Comparison of ENCODE assay signal across 8 mouse cellular contexts in the genomic region with DNA sequence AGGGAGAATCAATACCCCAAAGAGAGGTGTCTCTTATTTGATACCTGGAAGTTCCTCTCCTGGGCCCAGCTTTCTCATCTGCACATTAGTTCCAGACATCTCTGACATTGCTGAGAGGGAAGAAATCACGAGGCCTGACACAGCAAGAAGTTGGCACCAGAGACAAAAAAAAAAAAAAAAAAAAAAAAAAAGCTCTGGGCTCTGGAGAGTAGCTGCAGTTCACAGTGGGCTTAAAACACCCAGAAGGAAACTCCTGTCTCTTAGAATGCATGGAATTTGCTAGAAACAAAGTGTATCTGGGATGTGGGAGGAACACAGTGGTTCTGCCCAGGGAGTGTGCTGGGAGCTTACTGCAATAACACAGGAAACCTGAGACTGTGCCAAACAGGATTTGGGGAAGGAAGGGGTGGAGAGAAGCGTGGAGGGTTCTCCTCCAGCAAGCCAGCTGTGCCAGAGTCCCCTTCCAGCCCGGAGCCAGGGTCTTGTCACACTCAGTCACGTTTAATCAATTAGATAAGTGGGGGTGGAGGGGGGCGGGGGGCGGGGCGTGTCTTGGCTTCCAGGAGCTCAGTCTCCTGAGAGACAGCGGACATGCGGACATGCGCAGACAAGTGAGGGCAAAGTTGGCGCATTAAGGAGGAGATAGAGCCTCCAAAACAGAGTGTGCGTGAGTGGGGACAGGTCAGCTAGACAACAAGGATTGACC.
DNase-seq lines count a peak whose midpoint lies in the region; ATAC-seq lines count a peak whose summit lies in the region.

No protein-coding gene starts in this region.

- H3K4me2 ChIP-seq in intestine, embryonic 14.5 days (ENCODE audit: low read length): peak overlapping the region; percentile 3; the same call in 1 of the 2 replicates
- H3K4me2 ChIP-seq in liver, embryonic 11.5 days: peak overlapping the region; percentile 43

- H3K9ac ChIP-seq in intestine, embryonic 14.5 days (ENCODE audit: low read length): no peak overlapping the region
- no peak overlapping the region for H3K9ac ChIP-seq in liver, embryonic 11.5 days (ENCODE audit: low read depth, low read length)

- 11% methylated on average over 12 of the region's 12 CpGs for WGBS in intestine, embryonic 14.5 days
- 3% methylated on average over 12 of the region's 12 CpGs for WGBS in liver, embryonic 11.5 days

- DNase-seq in layer of hippocampus, adult 9-11 months: peak; percentile 80
- no peak for DNase-seq in layer of hippocampus, postnatal 25 days (ENCODE audit: extremely low spot score in 1 of 2, low spot score in 1 of 2)
- DNase-seq in embryo, embryonic 10.5 days (ENCODE audit: low spot score): peak; percentile 80
- peak; percentile 44 for DNase-seq in gonadal fat pad, adult 2 months (ENCODE audit: low read depth)
- DNase-seq in intestine, embryonic 14.5 days (ENCODE audit: low spot score): peak; percentile 74
- peak; percentile 52 for DNase-seq in liver, embryonic 11.5 days (ENCODE audit: low spot score)
- DNase-seq in neural tube, embryonic 10.5 days (ENCODE audit: extremely low spot score, low spot score): peak; percentile 56
- DNase-seq in spleen, postnatal 10 days (ENCODE audit: low spot score in 2 of 2): no peak

- peak overlapping the region; percentile 24 for H3K27ac ChIP-seq in intestine, embryonic 14.5 days (ENCODE audit: low read depth)
- peak overlapping the region; percentile 70; the same call in 1 of the 2 replicates for H3K27ac ChIP-seq in liver, embryonic 11.5 days (ENCODE audit: low read depth, low read length)

- no peaks in the 10 kb centered on the region for H3K27me3 ChIP-seq in intestine, embryonic 14.5 days (replicated peaks; ENCODE audit: control insufficient read depth, insufficient read depth, low read length)
- H3K27me3 ChIP-seq in liver, embryonic 11.5 days (replicated peaks; ENCODE audit: control insufficient read depth, insufficient read depth, low read length): no peaks in the 10 kb centered on the region

- H3K4me3 ChIP-seq in intestine, embryonic 14.5 days (ENCODE audit: low read depth, low read length): no peak overlapping the region
- H3K4me3 ChIP-seq in liver, embryonic 11.5 days (ENCODE audit: low read depth, low read length): no peak overlapping the region; the same call in 1 of the 2 replicates

- H3K4me1 ChIP-seq in intestine, embryonic 14.5 days (replicated peaks; ENCODE audit: control insufficient read depth, insufficient read depth, low read length): peaks cover 13% of the 10 kb centered on the region; the same call in 1 of the 2 replicates
- H3K4me1 ChIP-seq in liver, embryonic 11.5 days (replicated peaks; ENCODE audit: control insufficient read depth, insufficient read depth, low read length): peaks cover 6% of the 10 kb centered on the region

- H3K36me3 ChIP-seq in intestine, embryonic 14.5 days (ENCODE audit: control insufficient read depth, insufficient read depth, low read length): no peaks in the 10 kb centered on the region
- H3K36me3 ChIP-seq in liver, embryonic 11.5 days (ENCODE audit: control insufficient read depth, insufficient read depth, low read length): no peaks in the 10 kb centered on the region

- H3K9me3 ChIP-seq in intestine, embryonic 14.5 days (ENCODE audit: control insufficient read depth, low read length): no peaks in the 10 kb centered on the region
- no peaks in the 10 kb centered on the region for H3K9me3 ChIP-seq in liver, embryonic 11.5 days (ENCODE audit: control insufficient read depth, low read length)

- ATAC-seq in intestine, embryonic 14.5 days (replicated peaks; ENCODE audit: low FRiP score, low TSS enrichment, low read depth): peak; percentile 81
- ATAC-seq in liver, embryonic 11.5 days (replicated peaks; ENCODE audit: low FRiP score): peak; percentile 53; the same call in 1 of the 2 replicates

Comparison
In these comparisons a context has a peak if more than half of its experiments do, and no peak if none do; other contexts are left out.
1. DNase-seq: peak in layer of hippocampus, adult 9-11 months (single experiment), embryo, embryonic 10.5 days (single experiment), gonadal fat pad, adult 2 months (single experiment), intestine, embryonic 14.5 days (single experiment), liver, embryonic 11.5 days (single experiment) and neural tube, embryonic 10.5 days (single experiment); none in layer of hippocampus, postnatal 25 days (0 of 2) and spleen, postnatal 10 days (0 of 2).